Mouse (Mus musculus): ENCODE measurements around the gene Wdr91. TPM values are rescaled to one million over a fixed set of nuclear protein-coding genes. Genes with fewer than 3 reads are reported as not detected.
A peak's percentile ranks its signal among the peaks of the same experiment; 100 is the strongest.

Gene Wdr91
- polyA plus RNA-seq, 1 experiment: 30.4 TPM

- TF ChIP-seq CTCF (IDR thresholded peaks at IDR 0.05; ENCODE audit: insufficient read depth, low read length) (peak; percentile 91), POLR2A (IDR thresholded peaks at IDR 0.05; ENCODE audit: borderline replicate concordance, extremely low read depth, low read depth, low read length) (no peak)
- WGBS: 41% methylated on average over 14 of the region's 14 CpGs
- DNase-seq: peak; percentile 19
- Histone ChIP-seq H3K4me3 (replicated peaks; ENCODE audit: extremely low read depth, low read depth, low read length) (no peak overlapping the region), H3K4me1 (ENCODE audit: control insufficient read depth, insufficient read depth, low read length) (no peaks in the 10 kb centered on the region)
These were observed 11.3 kb upstream of the Wdr91 start for GRCm38 (mm10) chr6:34921941-34922340.

GRCm38 (mm10) chr6:34920631-34921030 lies 10.0 kb upstream of the Wdr91 start:
- TF ChIP-seq CTCF (IDR thresholded peaks at IDR 0.05; ENCODE audit: insufficient read depth, low read length) (no peak), POLR2A (IDR thresholded peaks at IDR 0.05; ENCODE audit: borderline replicate concordance, extremely low read depth, low read depth, low read length) (no peak)
- Histone ChIP-seq H3K4me1 (ENCODE audit: control insufficient read depth, insufficient read depth, low read length) (no peaks in the 10 kb centered on the region), H3K4me3 (replicated peaks; ENCODE audit: extremely low read depth, low read depth, low read length) (no peak overlapping the region)
- WGBS: 86% methylated on average over 12 of the region's 12 CpGs
- no peak for DNase-seq

GRCm38 (mm10) chr6:34919956-34920355 lies 9.3 kb upstream of the Wdr91 start, which contains the start of gene Stra8:
TSS of gene Stra8 (plus strand) at chr6:34920163.
- H3K4me3 ChIP-seq (replicated peaks; ENCODE audit: extremely low read depth, low read depth, low read length): no peak within 1 kb of the TSS
- WGBS: 65% methylated on average over 10 of the region's 10 CpGs
- no peak for TF ChIP-seq POLR2A (IDR thresholded peaks at IDR 0.05; ENCODE audit: borderline replicate concordance, extremely low read depth, low read depth, low read length)
- no peaks in the 10 kb centered on the region for H3K4me1 ChIP-seq (ENCODE audit: control insufficient read depth, insufficient read depth, low read length)
- DNase-seq: no peak

GRCm38 (mm10) chr6:34919146-34919545 lies 8.5 kb upstream of the Wdr91 start:
- no peak for DNase-seq
- 85% methylated on average over 7 of the region's 7 CpGs for WGBS

GRCm38 (mm10) chr6:34914462-34914861 lies 3.8 kb upstream of the Wdr91 start:
- Histone ChIP-seq H3K4me3 (replicated peaks; ENCODE audit: extremely low read depth, low read depth, low read length) (no peak overlapping the region), H3K4me1 (ENCODE audit: control insufficient read depth, insufficient read depth, low read length) (peaks cover 2% of the 10 kb centered on the region; the same call in 1 of the 2 replicates)
- TF ChIP-seq POLR2A (IDR thresholded peaks at IDR 0.05; ENCODE audit: borderline replicate concordance, extremely low read depth, low read depth, low read length) (no peak), CTCF (IDR thresholded peaks at IDR 0.05; ENCODE audit: insufficient read depth, low read length) (no peak)
- 81% methylated on average over 3 of the region's 3 CpGs for WGBS
- DNase-seq: no peak

More at GRCm38 (mm10) chr6:34919146-34919545, 8.5 kb upstream of the Wdr91 start:
- TF ChIP-seq CTCF (IDR thresholded peaks at IDR 0.05; ENCODE audit: insufficient read depth, low read length) (no peak), POLR2A (IDR thresholded peaks at IDR 0.05; ENCODE audit: borderline replicate concordance, extremely low read depth, low read depth, low read length) (no peak)
- Histone ChIP-seq H3K4me1 (ENCODE audit: control insufficient read depth, insufficient read depth, low read length) (no peaks in the 10 kb centered on the region), H3K4me3 (replicated peaks; ENCODE audit: extremely low read depth, low read depth, low read length) (no peak overlapping the region)

GRCm38 (mm10) chr6:34913341-34914040 lies 2.8 kb upstream of the Wdr91 start:
- 81% methylated on average over 13 of the region's 13 CpGs for WGBS
- TF ChIP-seq POLR2A (IDR thresholded peaks at IDR 0.05; ENCODE audit: borderline replicate concordance, extremely low read depth, low read depth, low read length): no peak
- Histone ChIP-seq H3K4me3 (replicated peaks; ENCODE audit: extremely low read depth, low read depth, low read length) (no peak overlapping the region), H3K4me1 (ENCODE audit: control insufficient read depth, insufficient read depth, low read length) (peaks cover 2% of the 10 kb centered on the region; the same call in 1 of the 2 replicates)
- no peak for DNase-seq

- TF ChIP-seq CTCF (IDR thresholded peaks at IDR 0.05; ENCODE audit: insufficient read depth, low read length) (no peak), POLR2A (IDR thresholded peaks at IDR 0.05; ENCODE audit: borderline replicate concordance, extremely low read depth, low read depth, low read length) (no peak)
- H3K4me1 ChIP-seq (ENCODE audit: control insufficient read depth, insufficient read depth, low read length): peaks cover 2% of the 10 kb centered on the region; the same call in 1 of the 2 replicates
- WGBS: 41% methylated on average over 8 of the region's 8 CpGs
- peak overlapping the region; percentile 93 for H3K4me3 ChIP-seq (replicated peaks; ENCODE audit: extremely low read depth, low read depth, low read length)
- DNase-seq: no peak
These were observed 888 bp downstream of the Wdr91 start for GRCm38 (mm10) chr6:34909631-34910345.

- WGBS: 68% methylated on average over 18 of the region's 18 CpGs
- no peak for TF ChIP-seq CTCF (IDR thresholded peaks at IDR 0.05; ENCODE audit: insufficient read depth, low read length)
- TF ChIP-seq POLR2A (IDR thresholded peaks at IDR 0.05; ENCODE audit: borderline replicate concordance, extremely low read depth, low read depth, low read length): no peak
- no peak for DNase-seq
- Histone ChIP-seq H3K4me3 (replicated peaks; ENCODE audit: extremely low read depth, low read depth, low read length) (no peak overlapping the region), H3K4me1 (ENCODE audit: control insufficient read depth, insufficient read depth, low read length) (peaks cover 5% of the 10 kb centered on the region; the same call in 1 of the 2 replicates)
These were observed 2.9 kb downstream of the Wdr91 start for GRCm38 (mm10) chr6:34907696-34908260.

GRCm38 (mm10) chr6:34907121-34907614 lies 3.5 kb downstream of the Wdr91 start:
- DNase-seq: no peak
- 27% methylated on average over 2 of the region's 2 CpGs for WGBS
- Histone ChIP-seq H3K4me1 (ENCODE audit: control insufficient read depth, insufficient read depth, low read length) (peaks cover 5% of the 10 kb centered on the region; the same call in 1 of the 2 replicates), H3K4me3 (replicated peaks; ENCODE audit: extremely low read depth, low read depth, low read length) (no peak overlapping the region)
- no peak for TF ChIP-seq POLR2A (IDR thresholded peaks at IDR 0.05; ENCODE audit: borderline replicate concordance, extremely low read depth, low read depth, low read length)
- no peak for TF ChIP-seq CTCF (IDR thresholded peaks at IDR 0.05; ENCODE audit: insufficient read depth, low read length)

All from lung, adult 2 months (tissue).